Mouse (Mus musculus) spleen, adult 2 months (tissue): ENCODE measurements around the gene Esp38. TPM values are rescaled to one million over a fixed set of nuclear protein-coding genes. Genes with fewer than 3 reads are reported as not detected.
"Not testable (repeated sequence)": the region's sequence is repeated elsewhere in the genome, so short reads cannot be mapped to it uniquely, and the experiment has no call there.

Experiments
- DNase-seq, 2 experiments: peaks; one replicate each; pipeline versions ENCODE4 v3.0.0 to v3.0.0-alpha.2; 2012 to 2021; ENCODE audit warnings: low spot score in 2 of 2, low read depth in 1 of 2
- H3K27ac ChIP-seq: fragments of 200-500 bp; 2 replicates; pipeline ENCODE4 v1.5.1; 2012; ENCODE audit warnings: low read length, inconsistent platforms; ENCODE audit not compliant: insufficient read depth
- H3K27me3 ChIP-seq: fragments of 200-500 bp; 2 replicates; pipeline ENCODE4 v1.6.1; 2012; ENCODE audit warnings: mild to moderate bottlenecking, moderate library complexity, low read length, inconsistent platforms; ENCODE audit not compliant: control insufficient read depth, insufficient read depth
- H3K36me3 ChIP-seq: fragments of 200-500 bp; 2 replicates; pipeline ENCODE4 v1.6.1; 2012; ENCODE audit warnings: mild to moderate bottlenecking, low read length, inconsistent platforms; ENCODE audit not compliant: control insufficient read depth, insufficient read depth
- H3K4me1 ChIP-seq: fragments of 200-500 bp; 2 replicates; pipeline ENCODE4 v1.6.1; 2011; ENCODE audit warnings: inconsistent platforms; ENCODE audit not compliant: control insufficient read depth, insufficient read depth, insufficient read length
- H3K4me3 ChIP-seq: fragments of 200-500 bp; 2 replicates; pipeline ENCODE4 v1.5.1; 2011; ENCODE audit warnings: mild to moderate bottlenecking, inconsistent platforms; ENCODE audit not compliant: insufficient read depth, insufficient read length; ENCODE audit errors: extremely low read depth
- CTCF ChIP-seq: fragments of 200-500 bp; IDR thresholded peaks from 2 replicates; pipeline ENCODE4 v1.5.1; 2011; ENCODE audit warnings: mild to moderate bottlenecking, inconsistent platforms; ENCODE audit not compliant: insufficient read depth, insufficient read length, insufficient replicate concordance; ENCODE audit errors: extremely low read depth
- POLR2A ChIP-seq: fragments of 200-500 bp; IDR thresholded peaks from 2 replicates; pipeline ENCODE4 v1.6.1; 2011; ENCODE audit warnings: low read depth, low read length, inconsistent platforms
- WGBS: fragments of 180-500 bp; shearing (Covaris S2); methylation state at CpG from one replicate; pipeline ENCODE4 v1.1.7; 2018; 5-methylcytosine and 5-hydroxymethylcytosine counted together
- polyA plus RNA-seq: library from polyadenylated mRNA; depleted of rRNA; stranded (reverse); fragments of >200 nt; gene quantifications from 2 replicates; pipeline ENCODE4 v1.2.3, GENCODE M21; 2012; rRNA removed

Gene Esp38
- polyA plus RNA-seq, result not detected in 2 replicates

GRCm38 (mm10) chr17:39950220-39950619 is at the start of gene Esp38:
Esp38 (plus strand) TSS chr17:39950520.
- no peak within 1 kb of the TSS for H3K4me3 ChIP-seq
- no peak within 1 kb of the TSS for H3K27ac ChIP-seq
- no peaks in the 10 kb centered on the region for H3K36me3 ChIP-seq
- 76% methylated on average over 3 of the region's 3 CpGs for WGBS
- TF ChIP-seq POLR2A, result no peak
- no peak for TF ChIP-seq CTCF
- DNase-seq, result no peak
- H3K4me1 ChIP-seq, result no peaks in the 10 kb centered on the region
- H3K27me3 ChIP-seq, result no peaks in the 10 kb centered on the region

GRCm38 (mm10) chr17:39902928-39903545 is 47.3 kb upstream of the Esp38 start:
- not testable (repeated sequence) for H3K4me3 ChIP-seq, H3K4me1 ChIP-seq, H3K27ac ChIP-seq, DNase-seq, H3K27me3 ChIP-seq, H3K36me3 ChIP-seq
- 55% methylated on average over 8 of the region's 8 CpGs for WGBS

Other genes starting within 250 kb of the Esp38 start
- not detected in 2 replicates for gene AC192777.2, start 144.9 kb downstream of the Esp38 start, polyA plus RNA-seq